Mouse (Mus musculus): ENCODE data around the gene Gbp5. TPM values are rescaled to one million over a fixed set of nuclear protein-coding genes. Genes with fewer than 3 reads are reported as not detected.
A peak's percentile ranks its signal among the peaks of the same experiment; 100 is the strongest.
"Not testable (repeated sequence)": the region's sequence is repeated elsewhere in the genome, so short reads cannot be mapped to it uniquely, and the experiment has no call there.

Gene Gbp5
- polyA plus RNA-seq, 2 experiments, result 0.11 to 0.16 TPM

GRCm38 (mm10) chr3:142560296-142560948 is 66.6 kb downstream of the Gbp5 start:
- ATAC-seq (ENCODE audit: low FRiP score, low read depth) (peak; percentile 62; the same call in 1 of the 2 replicates), DNase-seq (ENCODE audit: low spot score) (peak; percentile 76)
- Histone ChIP-seq H3K27ac (replicated peaks; ENCODE audit: low read depth, low read length) (no peak overlapping the region), H3K9ac (ENCODE audit: low read depth, low read length, severe bottlenecking) (no peak overlapping the region), H3K36me3 (ENCODE audit: control insufficient read depth, insufficient read depth, low read length) (no peaks in the 10 kb centered on the region), H3K4me3 (replicated peaks; ENCODE audit: low read length) (peak overlapping the region; percentile 25), H3K4me1 (ENCODE audit: control insufficient read depth, insufficient read depth, low read length) (no peaks in the 10 kb centered on the region), H3K4me2 (replicated peaks; ENCODE audit: low read depth, low read length, severe bottlenecking) (peak overlapping the region; percentile 32), H3K9me3 (ENCODE audit: control insufficient read depth, low read length) (no peaks in the 10 kb centered on the region), H3K27me3 (ENCODE audit: control insufficient read depth, insufficient read depth, low read length) (no peaks in the 10 kb centered on the region)
- WGBS, result 16% methylated on average over 12 of the region's 12 CpGs
- no peak for TF ChIP-seq POLR2A (IDR thresholded peaks at IDR 0.05; ENCODE audit: borderline replicate concordance, extremely low read depth, insufficient read depth, insufficient read length)

DNA sequence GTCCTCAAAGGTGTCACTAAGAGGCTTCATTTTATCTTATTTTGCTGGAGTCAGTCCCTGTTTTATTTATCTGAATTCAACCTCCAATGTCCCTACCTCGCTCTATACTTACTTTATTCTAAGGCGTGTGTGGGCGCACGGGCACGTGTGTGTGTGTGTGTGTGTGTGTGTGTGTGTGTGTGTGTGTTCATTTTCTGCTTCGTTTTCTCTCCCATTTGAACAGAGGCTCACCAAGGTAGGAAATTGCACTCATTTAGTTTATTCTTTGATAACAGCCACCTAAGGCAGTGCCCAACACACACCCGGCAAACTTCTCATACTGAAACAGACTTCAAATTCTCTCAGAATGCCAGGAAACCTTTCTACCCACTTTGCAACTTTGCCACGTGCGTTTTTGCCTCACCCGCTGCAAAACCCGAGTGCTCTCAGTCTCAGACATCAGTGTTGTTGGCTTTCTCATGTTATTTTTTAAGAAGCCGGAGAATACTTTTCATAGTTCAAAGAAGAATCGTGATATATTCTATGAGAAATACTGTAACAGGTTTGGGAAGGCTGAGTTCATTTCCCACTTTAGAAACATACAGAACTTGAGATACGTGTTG is 67.4 kb downstream of the Gbp5 start:
- H3K9me3 ChIP-seq (ENCODE audit: control insufficient read depth, low read length), result no peaks in the 10 kb centered on the region
- H3K4me1 ChIP-seq (ENCODE audit: control insufficient read depth, insufficient read depth, low read length), result no peaks in the 10 kb centered on the region
- ATAC-seq (ENCODE audit: low FRiP score, low read depth) (no peak), DNase-seq (ENCODE audit: low spot score) (no peak)
- WGBS, result 86% methylated on average over 14 of the region's 14 CpGs
- no peak for TF ChIP-seq POLR2A (IDR thresholded peaks at IDR 0.05; ENCODE audit: borderline replicate concordance, extremely low read depth, insufficient read depth, insufficient read length)
- H3K4me3 ChIP-seq (replicated peaks; ENCODE audit: low read length), result no peak overlapping the region
- no peaks in the 10 kb centered on the region for H3K36me3 ChIP-seq (ENCODE audit: control insufficient read depth, insufficient read depth, low read length)
- no peak overlapping the region for H3K27ac ChIP-seq (replicated peaks; ENCODE audit: low read depth, low read length)
- no peak overlapping the region for H3K9ac ChIP-seq (ENCODE audit: low read depth, low read length, severe bottlenecking)
- no peak overlapping the region for H3K4me2 ChIP-seq (replicated peaks; ENCODE audit: low read depth, low read length, severe bottlenecking)
- H3K27me3 ChIP-seq (ENCODE audit: control insufficient read depth, insufficient read depth, low read length), result no peaks in the 10 kb centered on the region

DNA sequence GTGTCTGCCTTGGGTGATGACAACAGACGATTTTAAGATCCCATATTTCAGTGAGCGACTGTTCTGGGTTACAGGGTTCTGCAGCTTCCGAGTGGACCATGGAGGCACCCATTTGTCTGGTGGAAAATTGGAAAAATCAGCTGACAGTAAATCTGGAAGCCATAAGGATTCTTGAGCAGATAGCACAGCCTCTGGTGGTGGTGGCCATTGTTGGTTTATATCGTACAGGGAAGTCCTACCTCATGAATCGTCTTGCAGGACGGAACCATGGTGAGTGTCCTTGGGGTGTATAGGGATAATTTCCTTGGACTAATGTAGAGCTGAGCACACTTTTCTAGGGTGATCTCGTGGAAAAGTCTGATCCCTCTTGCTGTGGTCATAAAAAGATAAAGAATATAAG is 67.9 kb downstream of the Gbp5 start:
- H3K4me3 ChIP-seq (replicated peaks; ENCODE audit: low read length), result no peak overlapping the region
- H3K4me2 ChIP-seq (replicated peaks; ENCODE audit: low read depth, low read length, severe bottlenecking), result no peak overlapping the region
- 79% methylated on average over 7 of the region's 7 CpGs for WGBS
- no peak for ATAC-seq (ENCODE audit: low FRiP score, low read depth)
- no peak for TF ChIP-seq POLR2A (IDR thresholded peaks at IDR 0.05; ENCODE audit: borderline replicate concordance, extremely low read depth, insufficient read depth, insufficient read length)
- no peaks in the 10 kb centered on the region for H3K9me3 ChIP-seq (ENCODE audit: control insufficient read depth, low read length)
- no peaks in the 10 kb centered on the region for H3K4me1 ChIP-seq (ENCODE audit: control insufficient read depth, insufficient read depth, low read length)
- DNase-seq (ENCODE audit: low spot score), result no peak
- H3K36me3 ChIP-seq (ENCODE audit: control insufficient read depth, insufficient read depth, low read length), result no peaks in the 10 kb centered on the region
- no peak overlapping the region for H3K9ac ChIP-seq (ENCODE audit: low read depth, low read length, severe bottlenecking)
- H3K27me3 ChIP-seq (ENCODE audit: control insufficient read depth, insufficient read depth, low read length), result no peaks in the 10 kb centered on the region
- no peak overlapping the region for H3K27ac ChIP-seq (replicated peaks; ENCODE audit: low read depth, low read length)

DNA sequence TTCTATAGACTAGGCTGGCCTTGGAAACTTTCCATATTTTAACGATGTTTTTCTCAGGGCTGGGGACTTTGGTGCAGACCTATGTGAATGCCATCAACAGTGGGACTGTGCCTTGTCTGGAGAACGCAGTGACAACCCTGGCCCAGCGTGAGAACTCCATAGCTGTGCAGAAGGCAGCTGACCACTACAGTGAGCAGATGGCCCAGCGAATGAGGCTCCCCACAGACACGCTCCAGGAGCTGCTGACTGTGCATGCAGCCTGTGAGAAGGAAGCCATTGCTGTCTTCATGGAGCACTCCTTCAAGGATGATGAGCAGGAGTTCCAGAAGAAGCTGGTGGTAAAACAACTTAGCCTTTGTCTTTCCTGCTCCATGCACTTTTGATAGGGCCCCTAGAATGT is 73.7 kb downstream of the Gbp5 start:
- not testable (repeated sequence) for H3K9ac ChIP-seq (ENCODE audit: low read depth, low read length, severe bottlenecking); H3K4me3 ChIP-seq (replicated peaks; ENCODE audit: low read length); H3K27ac ChIP-seq (replicated peaks; ENCODE audit: low read depth, low read length); DNase-seq (ENCODE audit: low spot score); ATAC-seq (ENCODE audit: low FRiP score, low read depth); H3K36me3 ChIP-seq (ENCODE audit: control insufficient read depth, insufficient read depth, low read length); H3K9me3 ChIP-seq (ENCODE audit: control insufficient read depth, low read length); H3K4me2 ChIP-seq (replicated peaks; ENCODE audit: low read depth, low read length, severe bottlenecking); H3K27me3 ChIP-seq (ENCODE audit: control insufficient read depth, insufficient read depth, low read length); H3K4me1 ChIP-seq (ENCODE audit: control insufficient read depth, insufficient read depth, low read length)
- 63% methylated on average over 5 of the region's 5 CpGs for WGBS

GRCm38 (mm10) chr3:142570738-142571137 is 77.0 kb downstream of the Gbp5 start:
- H3K9me3 ChIP-seq (ENCODE audit: control insufficient read depth, low read length), result no peaks in the 10 kb centered on the region
- no peaks in the 10 kb centered on the region for H3K4me1 ChIP-seq (ENCODE audit: control insufficient read depth, insufficient read depth, low read length)
- no peak for ATAC-seq (ENCODE audit: low FRiP score, low read depth)
- no peaks in the 10 kb centered on the region for H3K27me3 ChIP-seq (ENCODE audit: control insufficient read depth, insufficient read depth, low read length)
- H3K27ac ChIP-seq (replicated peaks; ENCODE audit: low read depth, low read length), result no peak overlapping the region
- no peak overlapping the region for H3K4me3 ChIP-seq (replicated peaks; ENCODE audit: low read length)
- DNase-seq (ENCODE audit: low spot score), result no peak
- no peak overlapping the region for H3K9ac ChIP-seq (ENCODE audit: low read depth, low read length, severe bottlenecking)
- no peak overlapping the region for H3K4me2 ChIP-seq (replicated peaks; ENCODE audit: low read depth, low read length, severe bottlenecking)
- H3K36me3 ChIP-seq (ENCODE audit: control insufficient read depth, insufficient read depth, low read length), result no peaks in the 10 kb centered on the region
- 89% methylated on average over 4 of the region's 4 CpGs for WGBS
- no peak for TF ChIP-seq POLR2A (IDR thresholded peaks at IDR 0.05; ENCODE audit: borderline replicate concordance, extremely low read depth, insufficient read depth, insufficient read length)

Other genes with a start within 250 kb of the Gbp5 start
- 36.6 and 37.9 TPM in 2 replicates for gene Pdlim5, start 98.3 kb upstream of the Gbp5 start, polyA plus RNA-seq (2012; rRNA removed)
- 34.2 and 37.9 TPM in 2 replicates for gene Pdlim5, start 98.3 kb upstream of the Gbp5 start, polyA plus RNA-seq (2014; fragmentation: Nextera tagmentation; extraction: Ambion mirVana)
- gene Gbp7, start 36.4 kb downstream of the Gbp5 start, polyA plus RNA-seq (2012; rRNA removed), result 0.82 TPM in 2 replicates
- 2.3 and 3.4 TPM in 2 replicates for gene Gbp7, start 36.4 kb downstream of the Gbp5 start, polyA plus RNA-seq (2014; fragmentation: Nextera tagmentation; extraction: Ambion mirVana)
- 0.65 and 1.2 TPM in 2 replicates for gene Gbp3, start 66.0 kb downstream of the Gbp5 start, polyA plus RNA-seq (2012; rRNA removed)
- gene Gbp3, start 66.0 kb downstream of the Gbp5 start, polyA plus RNA-seq (2014; fragmentation: Nextera tagmentation; extraction: Ambion mirVana), result 0.69 and 1.4 TPM in 2 replicates
- not detected in 2 replicates for gene Gbp2b, start 100.9 kb downstream of the Gbp5 start, polyA plus RNA-seq (2012; rRNA removed)
- not detected in 2 replicates for gene Gbp2b, start 100.9 kb downstream of the Gbp5 start, polyA plus RNA-seq (2014; fragmentation: Nextera tagmentation; extraction: Ambion mirVana)
- 0.44 and 0.62 TPM in 2 replicates for gene Gbp2, start 126.6 kb downstream of the Gbp5 start, polyA plus RNA-seq (2012; rRNA removed)
- gene Gbp2, start 126.6 kb downstream of the Gbp5 start, polyA plus RNA-seq (2014; fragmentation: Nextera tagmentation; extraction: Ambion mirVana), result 0.61 and 1.5 TPM in 2 replicates
- 9.4 and 10.0 TPM in 2 replicates for gene Kyat3, start 207.1 kb downstream of the Gbp5 start, polyA plus RNA-seq (2012; rRNA removed)
- 14.6 and 19.6 TPM in 2 replicates for gene Kyat3, start 207.1 kb downstream of the Gbp5 start, polyA plus RNA-seq (2014; fragmentation: Nextera tagmentation; extraction: Ambion mirVana)

All from limb, embryonic 14.5 days (tissue).